Mouse (Mus musculus): ENCODE measurements around the gene Dffb.

GRCm38 (mm10) chr4:154007759-154008158 lies 32.8 kb upstream of the Dffb start:
- TF ChIP-seq CTCF (IDR thresholded peaks at IDR 0.05) (no peak), POLR2A (IDR thresholded peaks at IDR 0.05; ENCODE audit: insufficient read depth, low read depth, low read length) (no peak), EP300 (IDR thresholded peaks at IDR 0.05; ENCODE audit: insufficient read depth, low read depth, low read length) (no peak)

Measured in heart, adult 2 months (tissue).